Mouse (Mus musculus) cerebellum, adult (tissue): Measurements from ENCODE around the gene Paqr9.

Source experiments
- ATAC-seq: cut with Nextera tagmentation; 2 replicates; pipeline ENCODE4 v1.9.2; 2017; ENCODE audit warnings: mild to moderate bottlenecking, moderate library complexity, mixed read lengths; ENCODE audit not compliant: insufficient number of reproducible peaks, low FRiP score, low TSS enrichment

Gene Paqr9

GRCm38 (mm10) chr9:95570604-95571003 is 11.1 kb downstream of the Paqr9 start:
- no peak for ATAC-seq

- 0 out of 2 replicates have a peak, but pooled peaks have one; percentile 10 for ATAC-seq
Observed at GRCm38 (mm10) chr9:95571494-95571893, 12.0 kb downstream of the Paqr9 start.

GRCm38 (mm10) chr9:95572558-95572957 is 13.1 kb downstream of the Paqr9 start:
- ATAC-seq, result no peak

- no peak for ATAC-seq
Observed at GRCm38 (mm10) chr9:95574116-95574515, 14.7 kb downstream of the Paqr9 start.

- ATAC-seq, result no peak
Observed at GRCm38 (mm10) chr9:95577502-95577901, 18.0 kb downstream of the Paqr9 start.

- no peak for ATAC-seq
Observed at GRCm38 (mm10) chr9:95578366-95578895, 19.0 kb downstream of the Paqr9 start.

GRCm38 (mm10) chr9:95581021-95581757 is 21.7 kb downstream of the Paqr9 start:
- ATAC-seq, result no peak

- ATAC-seq, result no peak
Observed at GRCm38 (mm10) chr9:95581758-95582515, 22.5 kb downstream of the Paqr9 start.

- no peak for ATAC-seq
Observed at GRCm38 (mm10) chr9:95582555-95582954, 23.1 kb downstream of the Paqr9 start.

GRCm38 (mm10) chr9:95586046-95586445 is 26.6 kb downstream of the Paqr9 start:
- no peak for ATAC-seq

GRCm38 (mm10) chr9:95588070-95588469 is 28.6 kb downstream of the Paqr9 start:
- no peak for ATAC-seq

GRCm38 (mm10) chr9:95594291-95594690 is 34.8 kb downstream of the Paqr9 start:
- no peak for ATAC-seq

- ATAC-seq, result no peak
Observed at GRCm38 (mm10) chr9:95597466-95598178, 38.2 kb downstream of the Paqr9 start.

GRCm38 (mm10) chr9:95598179-95598721 is 38.8 kb downstream of the Paqr9 start:
- no peak for ATAC-seq

- no peak for ATAC-seq
Observed at GRCm38 (mm10) chr9:95599399-95599798, 39.9 kb downstream of the Paqr9 start.

- no peak for ATAC-seq
Observed at GRCm38 (mm10) chr9:95602849-95603248, 43.4 kb downstream of the Paqr9 start.

GRCm38 (mm10) chr9:95603316-95603715 is 43.9 kb downstream of the Paqr9 start:
- ATAC-seq, result no peak

- no peak for ATAC-seq
Observed at GRCm38 (mm10) chr9:95607196-95607595, 47.7 kb downstream of the Paqr9 start.

- ATAC-seq, result no peak
Observed at GRCm38 (mm10) chr9:95612246-95612768, 52.9 kb downstream of the Paqr9 start.

GRCm38 (mm10) chr9:95613426-95614127 is 54.1 kb downstream of the Paqr9 start:
- no peak for ATAC-seq
